Mouse (Mus musculus) spleen, adult 2 months (tissue): ENCODE measurements around the gene Gm10382. TPM values are rescaled to one million over a fixed set of nuclear protein-coding genes. Genes with fewer than 3 reads are reported as not detected.
A peak's percentile ranks its signal among the peaks of the same experiment; 100 is the strongest.

Source experiments
- DNase-seq, 2 experiments: peaks; one replicate each; pipeline versions ENCODE4 v3.0.0 to v3.0.0-alpha.2; 2012 to 2021; ENCODE audit warnings: low spot score in 2 of 2, low read depth in 1 of 2
- H3K27ac ChIP-seq: fragments of 200-500 bp; 2 replicates; pipeline ENCODE4 v1.5.1; 2012; ENCODE audit warnings: low read length, inconsistent platforms; ENCODE audit not compliant: insufficient read depth
- H3K27me3 ChIP-seq: fragments of 200-500 bp; 2 replicates; pipeline ENCODE4 v1.6.1; 2012; ENCODE audit warnings: mild to moderate bottlenecking, moderate library complexity, low read length, inconsistent platforms; ENCODE audit not compliant: control insufficient read depth, insufficient read depth
- H3K36me3 ChIP-seq: fragments of 200-500 bp; 2 replicates; pipeline ENCODE4 v1.6.1; 2012; ENCODE audit warnings: mild to moderate bottlenecking, low read length, inconsistent platforms; ENCODE audit not compliant: control insufficient read depth, insufficient read depth
- H3K4me1 ChIP-seq: fragments of 200-500 bp; 2 replicates; pipeline ENCODE4 v1.6.1; 2011; ENCODE audit warnings: inconsistent platforms; ENCODE audit not compliant: control insufficient read depth, insufficient read depth, insufficient read length
- H3K4me3 ChIP-seq: fragments of 200-500 bp; 2 replicates; pipeline ENCODE4 v1.5.1; 2011; ENCODE audit warnings: mild to moderate bottlenecking, inconsistent platforms; ENCODE audit not compliant: insufficient read depth, insufficient read length; ENCODE audit errors: extremely low read depth
- CTCF ChIP-seq: fragments of 200-500 bp; IDR thresholded peaks from 2 replicates; pipeline ENCODE4 v1.5.1; 2011; ENCODE audit warnings: mild to moderate bottlenecking, inconsistent platforms; ENCODE audit not compliant: insufficient read depth, insufficient read length, insufficient replicate concordance; ENCODE audit errors: extremely low read depth
- POLR2A ChIP-seq: fragments of 200-500 bp; IDR thresholded peaks from 2 replicates; pipeline ENCODE4 v1.6.1; 2011; ENCODE audit warnings: low read depth, low read length, inconsistent platforms
- WGBS: fragments of 180-500 bp; shearing (Covaris S2); methylation state at CpG from one replicate; pipeline ENCODE4 v1.1.7; 2018; 5-methylcytosine and 5-hydroxymethylcytosine counted together
- polyA plus RNA-seq: library from polyadenylated mRNA; depleted of rRNA; stranded (reverse); fragments of >200 nt; gene quantifications from 2 replicates; pipeline ENCODE4 v1.2.3, GENCODE M21; 2012

The Gm10382 gene
- polyA plus RNA-seq, 1 experiment = 0.08 TPM

GRCm38 (mm10) chr5:125357543-125358269, 31.4 kb upstream of the Gm10382 start:
- H3K27ac ChIP-seq = peak overlapping the region; percentile 44
- peaks cover 7% of the 10 kb centered on the region; the same call in 1 of the 2 replicates for H3K4me1 ChIP-seq
- no peak for DNase-seq
- peak overlapping the region; percentile 29 for H3K4me3 ChIP-seq
- 53% methylated on average over 12 of the region's 12 CpGs for WGBS
- TF ChIP-seq POLR2A = no peak
- no peak for TF ChIP-seq CTCF
- H3K27me3 ChIP-seq = no peaks in the 10 kb centered on the region
- no peaks in the 10 kb centered on the region for H3K36me3 ChIP-seq

DNA sequence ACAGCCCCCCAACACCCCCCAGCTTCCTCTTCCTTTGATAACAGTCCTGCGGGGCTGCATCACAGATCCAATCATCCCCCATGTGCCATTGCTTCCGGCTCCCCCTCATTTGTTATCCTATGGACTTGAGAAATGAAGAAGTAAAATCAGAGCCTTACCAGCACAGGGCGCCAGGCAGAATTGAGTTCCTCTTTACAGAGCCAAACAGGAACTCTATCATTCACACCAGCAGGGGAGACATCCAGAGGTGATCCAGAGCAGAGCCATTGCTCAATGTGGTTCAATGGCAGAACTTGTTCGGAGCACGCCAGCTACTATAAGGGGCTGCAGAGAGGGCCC, 30.9 kb upstream of the Gm10382 start:
- DNase-seq = peak in 1 of 2 experiments; percentile 28
- H3K4me3 ChIP-seq = peak overlapping the region; percentile 29
- H3K4me1 ChIP-seq = peaks cover 7% of the 10 kb centered on the region; the same call in 1 of the 2 replicates
- H3K27me3 ChIP-seq = no peaks in the 10 kb centered on the region
- H3K27ac ChIP-seq = peak overlapping the region; percentile 44
- H3K36me3 ChIP-seq = no peaks in the 10 kb centered on the region
- no peak for TF ChIP-seq CTCF
- TF ChIP-seq POLR2A = no peak
- 6% methylated on average over 5 of the region's 5 CpGs for WGBS

- DNase-seq = no peak
- WGBS = 72% methylated on average over 9 of the region's 9 CpGs
- H3K27me3 ChIP-seq = no peaks in the 10 kb centered on the region
- no peak overlapping the region for H3K27ac ChIP-seq
- H3K4me3 ChIP-seq = no peak overlapping the region
- TF ChIP-seq POLR2A = no peak
- TF ChIP-seq CTCF = no peak
- peaks cover 5% of the 10 kb centered on the region; the same call in 1 of the 2 replicates for H3K4me1 ChIP-seq
- no peaks in the 10 kb centered on the region for H3K36me3 ChIP-seq
Measured at GRCm38 (mm10) chr5:125360566-125360965, 28.6 kb upstream of the Gm10382 start.

DNA sequence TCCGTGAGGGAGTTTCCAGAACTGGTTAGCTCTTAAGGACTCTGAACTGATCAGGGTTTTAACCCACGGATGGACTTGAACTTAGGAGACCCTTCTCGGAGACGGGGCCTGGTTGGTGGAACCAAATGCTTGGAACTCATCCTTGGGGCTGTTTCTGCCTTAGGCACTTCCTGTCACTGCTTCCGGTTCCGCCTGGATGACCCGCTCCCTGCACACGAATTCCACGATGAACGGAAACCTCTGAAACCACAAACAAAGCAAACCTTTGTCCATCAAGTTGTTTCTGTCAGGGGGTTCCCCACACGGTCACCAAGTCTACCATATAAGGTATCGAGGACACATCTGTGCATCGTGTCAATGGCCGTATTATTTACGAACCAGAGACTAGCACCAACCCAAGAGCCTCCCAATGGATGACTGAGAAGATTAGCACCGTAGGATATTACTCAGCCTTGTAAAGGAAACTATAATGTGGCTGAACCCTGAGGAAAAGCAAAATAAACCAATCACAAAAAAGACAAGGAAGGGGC, 28.1 kb upstream of the Gm10382 start:
- H3K36me3 ChIP-seq = no peaks in the 10 kb centered on the region
- peaks cover 5% of the 10 kb centered on the region; the same call in 1 of the 2 replicates for H3K4me1 ChIP-seq
- no peaks in the 10 kb centered on the region for H3K27me3 ChIP-seq
- no peak for DNase-seq
- H3K27ac ChIP-seq = no peak overlapping the region
- no peak overlapping the region for H3K4me3 ChIP-seq
- WGBS = 56% methylated on average over 16 of the region's 16 CpGs
- TF ChIP-seq POLR2A (no peak), CTCF (no peak)

DNA sequence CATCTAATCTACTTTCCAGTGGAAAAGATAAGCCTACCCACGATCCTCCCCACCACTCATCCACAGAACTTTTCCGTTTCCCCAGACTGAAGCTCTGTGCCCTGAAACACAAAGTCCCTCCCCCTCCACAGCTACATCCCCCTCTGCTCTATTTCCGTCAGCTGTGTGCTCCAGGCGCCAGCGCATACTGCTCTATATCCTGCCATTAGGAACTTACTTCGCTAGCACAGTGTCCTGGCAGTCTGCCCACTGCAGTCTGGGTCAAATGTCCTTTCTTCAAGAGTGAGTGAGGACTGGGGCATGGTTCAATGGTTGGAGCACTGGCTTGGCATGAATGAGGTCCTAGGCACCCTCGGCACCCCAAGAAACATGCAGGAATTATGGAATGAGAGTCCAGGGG, 25.2 kb upstream of the Gm10382 start:
- DNase-seq = no peak
- 60% methylated on average over 7 of the region's 7 CpGs for WGBS
- H3K27me3 ChIP-seq = no peaks in the 10 kb centered on the region
- H3K4me1 ChIP-seq = no peaks in the 10 kb centered on the region
- no peaks in the 10 kb centered on the region for H3K36me3 ChIP-seq
- no peak overlapping the region for H3K27ac ChIP-seq
- TF ChIP-seq CTCF (no peak), POLR2A (no peak)
- no peak overlapping the region for H3K4me3 ChIP-seq

- 80% methylated on average over 4 of the region's 4 CpGs for WGBS
- no peak overlapping the region for H3K27ac ChIP-seq
- no peaks in the 10 kb centered on the region for H3K4me1 ChIP-seq
- DNase-seq = no peak
- TF ChIP-seq CTCF (no peak), POLR2A (no peak)
- no peaks in the 10 kb centered on the region for H3K27me3 ChIP-seq
- H3K4me3 ChIP-seq = no peak overlapping the region
- H3K36me3 ChIP-seq = no peaks in the 10 kb centered on the region
Measured at GRCm38 (mm10) chr5:125364851-125365429, 24.2 kb upstream of the Gm10382 start.

GRCm38 (mm10) chr5:125368156-125368555, 21.0 kb upstream of the Gm10382 start:
- Histone ChIP-seq H3K27ac (no peak overlapping the region), H3K4me1 (no peaks in the 10 kb centered on the region), H3K36me3 (no peaks in the 10 kb centered on the region), H3K27me3 (no peaks in the 10 kb centered on the region), H3K4me3 (no peak overlapping the region)
- 68% methylated on average over 5 of the region's 5 CpGs for WGBS
- DNase-seq = no peak
- TF ChIP-seq CTCF (no peak), POLR2A (no peak)
